Mouse (Mus musculus) cortical plate, adult 2 months (tissue): ENCODE data around the gene Zfp869.

Experiments used
- CTCF ChIP-seq: fragments of 200-500 bp; IDR thresholded peaks from 2 replicates; pipeline ENCODE4 v1.5.1; 2011; ENCODE audit warnings: mild to moderate bottlenecking, control low read depth, low read length; ENCODE audit not compliant: insufficient read depth; ENCODE audit errors: extremely low read depth
- POLR2A ChIP-seq: fragments of 200-500 bp; IDR thresholded peaks from 2 replicates; pipeline ENCODE4 v1.6.1; 2011; ENCODE audit warnings: mild to moderate bottlenecking, low read length, control low read depth; ENCODE audit not compliant: insufficient read depth; ENCODE audit errors: extremely low read depth

DNA sequence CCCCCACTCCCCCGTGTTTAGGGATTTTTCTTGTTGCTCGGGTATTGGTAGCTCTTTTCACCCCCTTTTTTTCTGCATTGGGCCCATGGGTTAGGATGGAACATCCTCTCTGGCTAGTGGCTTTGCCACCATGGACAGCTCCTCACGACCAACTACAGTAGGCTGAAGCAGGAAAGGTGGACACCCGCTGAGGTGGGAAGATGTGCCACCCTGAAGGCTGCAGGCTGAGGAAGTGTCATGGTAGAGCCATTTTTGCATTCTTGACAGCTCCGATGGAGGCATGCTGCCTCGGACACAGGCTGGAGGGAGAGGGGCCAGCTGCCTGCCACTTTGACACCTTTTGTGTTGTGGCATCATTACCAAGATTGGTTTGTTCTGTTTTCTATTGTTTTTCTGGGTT, 8.7 kb downstream of the Zfp869 start:
- no peak for TF ChIP-seq POLR2A
- TF ChIP-seq CTCF: no peak
